Mouse (Mus musculus): ENCODE data around the gene Gm11596. TPM values are rescaled to one million over a fixed set of nuclear protein-coding genes. Genes with fewer than 3 reads are reported as not detected.

Gene Gm11596
- polyA plus RNA-seq (2014; fragmentation: Illumina TruSeq; extraction: RNeasy Lipid Tissue Mini Kit (QIAGEN cat#74804)): not detected

GRCm38 (mm10) chr11:99793367-99793766 lies at the start of gene Gm11596:
Gene Gm11596 (minus strand): TSS chr11:99793467.

GRCm38 (mm10) chr11:99837966-99838365 lies 44.7 kb upstream of the Gm11596 start, which contains the start of gene 2300003K06Rik:
Gene 2300003K06Rik (minus strand): TSS chr11:99838066.

GRCm38 (mm10) chr11:99815566-99815965 lies 22.3 kb upstream of the Gm11596 start, which contains the start of gene Gm11564:
Gene Gm11564 (minus strand): TSS chr11:99815666.

GRCm38 (mm10) chr11:99809792-99810191 lies 16.5 kb upstream of the Gm11596 start, which contains the start of gene Krtap4-13:
Gene Krtap4-13 (minus strand): TSS chr11:99809892.

GRCm38 (mm10) chr11:99804346-99804745 lies 11.1 kb upstream of the Gm11596 start, which contains the start of gene Gm11554:
Gene Gm11554 (minus strand): TSS chr11:99804446.

GRCm38 (mm10) chr11:99798832-99799231 lies 5.6 kb upstream of the Gm11596 start, which contains the start of gene Gm11569:
Gene Gm11569 (minus strand): TSS chr11:99798932.

GRCm38 (mm10) chr11:99784900-99785299 lies 8.4 kb downstream of the Gm11596 start, which contains the start of gene Krtap4-9:
Gene Krtap4-9 (plus strand): TSS chr11:99785200.

GRCm38 (mm10) chr11:99780604-99781003 lies 12.7 kb downstream of the Gm11596 start, which contains the start of gene Krtap4-8:
Gene Krtap4-8 (minus strand): TSS chr11:99780704.

GRCm38 (mm10) chr11:99772813-99773212 lies 20.5 kb downstream of the Gm11596 start, which contains the start of gene Gm11595:
Gene Gm11595 (minus strand): TSS chr11:99772913.

Other genes starting within 250 kb of the Gm11596 start
- gene Krtap3-3, start 242.6 kb downstream of the Gm11596 start, polyA plus RNA-seq (2014; fragmentation: Illumina TruSeq; extraction: RNeasy Lipid Tissue Mini Kit (QIAGEN cat#74804)): not detected
- not detected for gene Krtap3-2, start 236.6 kb downstream of the Gm11596 start, polyA plus RNA-seq (2014; fragmentation: Illumina TruSeq; extraction: RNeasy Lipid Tissue Mini Kit (QIAGEN cat#74804))
- not detected for gene Gm11939, start 234.0 kb downstream of the Gm11596 start, polyA plus RNA-seq (2014; fragmentation: Illumina TruSeq; extraction: RNeasy Lipid Tissue Mini Kit (QIAGEN cat#74804))
- gene Krtap3-1, start 226.8 kb downstream of the Gm11596 start, polyA plus RNA-seq (2014; fragmentation: Illumina TruSeq; extraction: RNeasy Lipid Tissue Mini Kit (QIAGEN cat#74804)): not detected
- not detected for gene Krtap1-5, start 212.5 kb downstream of the Gm11596 start, polyA plus RNA-seq (2014; fragmentation: Illumina TruSeq; extraction: RNeasy Lipid Tissue Mini Kit (QIAGEN cat#74804))
- not detected for gene Krtap1-4, start 209.8 kb downstream of the Gm11596 start, polyA plus RNA-seq (2014; fragmentation: Illumina TruSeq; extraction: RNeasy Lipid Tissue Mini Kit (QIAGEN cat#74804))
- gene Krtap1-3, start 202.1 kb downstream of the Gm11596 start, polyA plus RNA-seq (2014; fragmentation: Illumina TruSeq; extraction: RNeasy Lipid Tissue Mini Kit (QIAGEN cat#74804)): not detected
- not detected for gene Krtap9-3, start 195.4 kb downstream of the Gm11596 start, polyA plus RNA-seq (2014; fragmentation: Illumina TruSeq; extraction: RNeasy Lipid Tissue Mini Kit (QIAGEN cat#74804))
- gene Gm11938, start 190.2 kb downstream of the Gm11596 start, polyA plus RNA-seq (2014; fragmentation: Illumina TruSeq; extraction: RNeasy Lipid Tissue Mini Kit (QIAGEN cat#74804)): not detected
- gene Gm11937, start 183.3 kb downstream of the Gm11596 start, polyA plus RNA-seq (2014; fragmentation: Illumina TruSeq; extraction: RNeasy Lipid Tissue Mini Kit (QIAGEN cat#74804)): not detected
- not detected for gene Krtap2-4, start 178.6 kb downstream of the Gm11596 start, polyA plus RNA-seq (2014; fragmentation: Illumina TruSeq; extraction: RNeasy Lipid Tissue Mini Kit (QIAGEN cat#74804))
- not detected for gene Gm11562, start 173.0 kb downstream of the Gm11596 start, polyA plus RNA-seq (2014; fragmentation: Illumina TruSeq; extraction: RNeasy Lipid Tissue Mini Kit (QIAGEN cat#74804))
- not detected for gene Krtap4-1, start 165.2 kb downstream of the Gm11596 start, polyA plus RNA-seq (2014; fragmentation: Illumina TruSeq; extraction: RNeasy Lipid Tissue Mini Kit (QIAGEN cat#74804))
- not detected for gene Krtap4-2, start 158.4 kb downstream of the Gm11596 start, polyA plus RNA-seq (2014; fragmentation: Illumina TruSeq; extraction: RNeasy Lipid Tissue Mini Kit (QIAGEN cat#74804))
- not detected for gene Krtap4-7, start 149.4 kb downstream of the Gm11596 start, polyA plus RNA-seq (2014; fragmentation: Illumina TruSeq; extraction: RNeasy Lipid Tissue Mini Kit (QIAGEN cat#74804))
- gene Gm11555, start 143.2 kb downstream of the Gm11596 start, polyA plus RNA-seq (2014; fragmentation: Illumina TruSeq; extraction: RNeasy Lipid Tissue Mini Kit (QIAGEN cat#74804)): not detected
- not detected for gene Gm11563, start 134.5 kb downstream of the Gm11596 start, polyA plus RNA-seq (2014; fragmentation: Illumina TruSeq; extraction: RNeasy Lipid Tissue Mini Kit (QIAGEN cat#74804))
- gene Krtap4-6, start 127.5 kb downstream of the Gm11596 start, polyA plus RNA-seq (2014; fragmentation: Illumina TruSeq; extraction: RNeasy Lipid Tissue Mini Kit (QIAGEN cat#74804)): not detected
- gene Gm14190, start 102.7 kb downstream of the Gm11596 start, polyA plus RNA-seq (2014; fragmentation: Illumina TruSeq; extraction: RNeasy Lipid Tissue Mini Kit (QIAGEN cat#74804)): not detected
- not detected for gene Gm14180, start 59.2 kb downstream of the Gm11596 start, polyA plus RNA-seq (2014; fragmentation: Illumina TruSeq; extraction: RNeasy Lipid Tissue Mini Kit (QIAGEN cat#74804))
- gene Gm11595, start 20.6 kb downstream of the Gm11596 start, polyA plus RNA-seq (2014; fragmentation: Illumina TruSeq; extraction: RNeasy Lipid Tissue Mini Kit (QIAGEN cat#74804)): not detected
- gene Krtap4-8, start 12.8 kb downstream of the Gm11596 start, polyA plus RNA-seq (2014; fragmentation: Illumina TruSeq; extraction: RNeasy Lipid Tissue Mini Kit (QIAGEN cat#74804)): not detected
- not detected for gene Krtap4-9, start 8.3 kb downstream of the Gm11596 start, polyA plus RNA-seq (2014; fragmentation: Illumina TruSeq; extraction: RNeasy Lipid Tissue Mini Kit (QIAGEN cat#74804))
- not detected for gene Gm11569, start 5.5 kb upstream of the Gm11596 start, polyA plus RNA-seq (2014; fragmentation: Illumina TruSeq; extraction: RNeasy Lipid Tissue Mini Kit (QIAGEN cat#74804))
- not detected for gene Gm11554, start 11.0 kb upstream of the Gm11596 start, polyA plus RNA-seq (2014; fragmentation: Illumina TruSeq; extraction: RNeasy Lipid Tissue Mini Kit (QIAGEN cat#74804))
- not detected for gene Krtap4-13, start 16.4 kb upstream of the Gm11596 start, polyA plus RNA-seq (2014; fragmentation: Illumina TruSeq; extraction: RNeasy Lipid Tissue Mini Kit (QIAGEN cat#74804))
- gene Gm11564, start 22.2 kb upstream of the Gm11596 start, polyA plus RNA-seq (2014; fragmentation: Illumina TruSeq; extraction: RNeasy Lipid Tissue Mini Kit (QIAGEN cat#74804)): not detected
- not detected for gene 2300003K06Rik, start 44.6 kb upstream of the Gm11596 start, polyA plus RNA-seq (2014; fragmentation: Illumina TruSeq; extraction: RNeasy Lipid Tissue Mini Kit (QIAGEN cat#74804))
- not detected for gene Krtap4-16, start 58.1 kb upstream of the Gm11596 start, polyA plus RNA-seq (2014; fragmentation: Illumina TruSeq; extraction: RNeasy Lipid Tissue Mini Kit (QIAGEN cat#74804))
- not detected for gene Gm11568, start 64.5 kb upstream of the Gm11596 start, polyA plus RNA-seq (2014; fragmentation: Illumina TruSeq; extraction: RNeasy Lipid Tissue Mini Kit (QIAGEN cat#74804))
- not detected for gene Gm11559, start 71.0 kb upstream of the Gm11596 start, polyA plus RNA-seq (2014; fragmentation: Illumina TruSeq; extraction: RNeasy Lipid Tissue Mini Kit (QIAGEN cat#74804))
- not detected for gene Krtap9-1, start 79.9 kb upstream of the Gm11596 start, polyA plus RNA-seq (2014; fragmentation: Illumina TruSeq; extraction: RNeasy Lipid Tissue Mini Kit (QIAGEN cat#74804))
- gene Gm11567, start 85.7 kb upstream of the Gm11596 start, polyA plus RNA-seq (2014; fragmentation: Illumina TruSeq; extraction: RNeasy Lipid Tissue Mini Kit (QIAGEN cat#74804)): not detected
- not detected for gene Krtap31-1, start 114.5 kb upstream of the Gm11596 start, polyA plus RNA-seq (2014; fragmentation: Illumina TruSeq; extraction: RNeasy Lipid Tissue Mini Kit (QIAGEN cat#74804))
- not detected for gene Gm11565, start 121.3 kb upstream of the Gm11596 start, polyA plus RNA-seq (2014; fragmentation: Illumina TruSeq; extraction: RNeasy Lipid Tissue Mini Kit (QIAGEN cat#74804))
- not detected for gene Krtap31-2, start 142.8 kb upstream of the Gm11596 start, polyA plus RNA-seq (2014; fragmentation: Illumina TruSeq; extraction: RNeasy Lipid Tissue Mini Kit (QIAGEN cat#74804))
- gene Krtap9-5, start 155.0 kb upstream of the Gm11596 start, polyA plus RNA-seq (2014; fragmentation: Illumina TruSeq; extraction: RNeasy Lipid Tissue Mini Kit (QIAGEN cat#74804)): not detected
- gene Krtap29-1, start 185.6 kb upstream of the Gm11596 start, polyA plus RNA-seq (2014; fragmentation: Illumina TruSeq; extraction: RNeasy Lipid Tissue Mini Kit (QIAGEN cat#74804)): not detected
- not detected for gene Krtap16-1, start 193.1 kb upstream of the Gm11596 start, polyA plus RNA-seq (2014; fragmentation: Illumina TruSeq; extraction: RNeasy Lipid Tissue Mini Kit (QIAGEN cat#74804))
- not detected for gene Krtap17-1, start 200.5 kb upstream of the Gm11596 start, polyA plus RNA-seq (2014; fragmentation: Illumina TruSeq; extraction: RNeasy Lipid Tissue Mini Kit (QIAGEN cat#74804))
- not detected for gene Krt33a, start 222.7 kb upstream of the Gm11596 start, polyA plus RNA-seq (2014; fragmentation: Illumina TruSeq; extraction: RNeasy Lipid Tissue Mini Kit (QIAGEN cat#74804))
- gene Krt33b, start 236.4 kb upstream of the Gm11596 start, polyA plus RNA-seq (2014; fragmentation: Illumina TruSeq; extraction: RNeasy Lipid Tissue Mini Kit (QIAGEN cat#74804)): not detected
- not detected for gene Krt34, start 248.1 kb upstream of the Gm11596 start, polyA plus RNA-seq (2014; fragmentation: Illumina TruSeq; extraction: RNeasy Lipid Tissue Mini Kit (QIAGEN cat#74804))

Measured in ovary, adult 10 weeks (tissue).